Mouse (Mus musculus) embryonic fibroblast, embryonic 13.5 days (primary cell): ENCODE measurements around the gene Letmd1. TPM values are rescaled to one million over a fixed set of nuclear protein-coding genes. Genes with fewer than 3 reads are reported as not detected.

ENCODE experiments used
- H3K27ac ChIP-seq: 2 replicates; pipeline ENCODE4 v1.5.1; 2012; ENCODE audit warnings: low read length, control low read depth, inconsistent platforms; ENCODE audit not compliant: insufficient read depth
- H3K4me1 ChIP-seq: 2 replicates; pipeline ENCODE4 v1.6.1; 2011; ENCODE audit warnings: low read length; ENCODE audit not compliant: control insufficient read depth, insufficient read depth
- H3K4me3 ChIP-seq: 2 replicates; pipeline ENCODE4 v1.5.1; 2011; ENCODE audit warnings: mild to moderate bottlenecking, control low read depth, low read length; ENCODE audit not compliant: insufficient read depth
- CTCF ChIP-seq: IDR thresholded peaks from 2 replicates; pipeline ENCODE4 v1.5.1; 2011; ENCODE audit warnings: mild to moderate bottlenecking, control low read depth, low read length, moderate library complexity, borderline replicate concordance; ENCODE audit not compliant: insufficient read depth
- POLR2A ChIP-seq: IDR thresholded peaks from 2 replicates; pipeline ENCODE4 v1.6.1; 2011; ENCODE audit warnings: low read depth, mild to moderate bottlenecking, control low read depth, low read length, moderate library complexity
- polyA plus RNA-seq: library from polyadenylated mRNA; stranded (reverse); fragments of >200 nt; gene quantifications from 2 replicates; pipeline ENCODE4 v1.2.4, GENCODE M21; 2011; ENCODE audit warnings: low read depth; ENCODE audit not compliant: missing spikeins, insufficient read length

Gene Letmd1
- 22.6 and 27.4 TPM in 2 replicates for polyA plus RNA-seq

- H3K27ac ChIP-seq: no peak within 1 kb of the TSS
Measured at GRCm38 (mm10) chr15:100468295-100469188, at the start of gene Letmd1. Letmd1 (plus strand) TSS chr15:100469023.

GRCm38 (mm10) chr15:100419311-100419710 is 49.5 kb upstream of the Letmd1 start:
- H3K4me1 ChIP-seq: peaks cover 17% of the 10 kb centered on the region
- TF ChIP-seq CTCF: no peak
- TF ChIP-seq POLR2A: no peak
- no peak overlapping the region for H3K4me3 ChIP-seq
- H3K27ac ChIP-seq: no peak overlapping the region

More at GRCm38 (mm10) chr15:100468295-100469188, at the start of gene Letmd1:
- Histone ChIP-seq H3K4me3 (peak within 1 kb of the TSS; percentile 63), H3K4me1 (no peaks in the 10 kb centered on the region)
- peak; percentile 38; the same call in 1 of the 2 replicates for TF ChIP-seq CTCF
- TF ChIP-seq POLR2A: peak; percentile 74

- Histone ChIP-seq H3K27ac (no peak overlapping the region), H3K4me1 (peaks cover 17% of the 10 kb centered on the region), H3K4me3 (no peak overlapping the region)
- TF ChIP-seq POLR2A (no peak), CTCF (no peak)
Measured at GRCm38 (mm10) chr15:100419901-100420745, 48.7 kb upstream of the Letmd1 start.

GRCm38 (mm10) chr15:100421059-100421757 is 47.6 kb upstream of the Letmd1 start:
- TF ChIP-seq CTCF: no peak
- TF ChIP-seq POLR2A: peak; percentile 59
- Histone ChIP-seq H3K27ac (peak overlapping the region; percentile 94), H3K4me1 (peaks cover 17% of the 10 kb centered on the region), H3K4me3 (peak overlapping the region; percentile 93)

GRCm38 (mm10) chr15:100421758-100422197 is 47.0 kb upstream of the Letmd1 start, which contains the start of gene Gm5475:
Gm5475 (plus strand) TSS chr15:100422147.
- Histone ChIP-seq H3K4me1 (peaks cover 17% of the 10 kb centered on the region), H3K27ac (peak within 1 kb of the TSS; percentile 94), H3K4me3 (peak within 1 kb of the TSS; percentile 93)

- peaks cover 17% of the 10 kb centered on the region for H3K4me1 ChIP-seq
- peak overlapping the region; percentile 93 for H3K4me3 ChIP-seq
- TF ChIP-seq CTCF: no peak
- no peak for TF ChIP-seq POLR2A
- H3K27ac ChIP-seq: peak overlapping the region; percentile 38
Measured at GRCm38 (mm10) chr15:100422476-100422875, 46.3 kb upstream of the Letmd1 start.

DNA sequence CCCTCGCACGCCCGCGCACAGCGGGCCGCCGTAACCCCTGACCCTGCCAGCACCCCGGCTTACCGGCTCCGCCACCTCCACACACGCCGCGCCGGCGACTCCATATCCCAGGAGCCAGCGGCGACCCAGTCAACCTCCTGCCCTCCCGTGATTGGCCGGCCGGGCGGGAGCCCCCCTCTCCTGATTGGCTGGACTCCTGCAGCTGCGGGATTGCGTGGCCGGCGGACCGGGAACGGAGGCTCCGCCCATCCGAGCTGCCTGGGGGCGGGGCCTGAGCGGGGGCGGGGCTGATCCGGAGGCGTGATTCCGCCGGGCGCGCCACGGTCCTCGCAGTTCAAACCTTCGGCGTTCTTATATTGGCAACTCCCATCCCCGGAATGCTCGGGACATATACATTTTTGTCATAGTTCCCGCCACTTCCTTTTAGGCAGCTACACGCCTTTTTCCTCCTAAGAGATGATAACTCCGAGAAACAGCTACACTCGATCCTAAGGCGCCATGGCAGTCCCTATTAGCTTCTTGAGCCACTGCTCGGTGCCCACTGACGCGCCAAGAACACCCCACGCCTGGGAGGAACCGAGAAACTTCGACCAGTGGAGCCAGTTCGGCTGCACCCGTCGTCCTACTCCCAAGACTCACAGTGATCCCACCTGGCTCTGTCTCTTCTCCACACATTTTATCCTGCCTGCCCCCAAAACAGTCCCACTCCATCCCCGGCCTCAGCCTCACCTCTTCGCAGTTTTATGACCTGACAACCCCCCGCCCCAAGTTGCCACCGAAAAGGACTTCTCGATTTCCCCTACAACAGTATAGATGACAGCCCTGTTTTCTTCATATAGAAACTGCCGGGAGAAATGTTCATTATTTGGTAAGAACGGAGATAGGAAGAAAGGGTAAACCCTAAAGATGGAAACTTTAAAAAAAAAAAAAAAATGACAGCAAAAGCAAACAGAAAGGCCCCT is 45.6 kb upstream of the Letmd1 start:
- H3K27ac ChIP-seq: peak overlapping the region; percentile 38; the same call in 1 of the 2 replicates
- peak overlapping the region; percentile 93 for H3K4me3 ChIP-seq
- peaks cover 17% of the 10 kb centered on the region for H3K4me1 ChIP-seq
- TF ChIP-seq POLR2A (peak; percentile 85), CTCF (no peak)

GRCm38 (mm10) chr15:100423916-100424315 is 44.9 kb upstream of the Letmd1 start:
- Histone ChIP-seq H3K4me1 (peaks cover 17% of the 10 kb centered on the region), H3K4me3 (peak overlapping the region; percentile 50), H3K27ac (no peak overlapping the region)
- TF ChIP-seq POLR2A: no peak
- TF ChIP-seq CTCF: no peak
